Mouse (Mus musculus) lung, embryonic 15.5 days (tissue): Measurements from ENCODE around the gene Sgcd. TPM values are rescaled to one million over a fixed set of nuclear protein-coding genes. Genes with fewer than 3 reads are reported as not detected.

ENCODE experiments used
- ATAC-seq: fragments of 200-750 bp; cut with Nextera tagmentation; 2 replicates; pipeline ENCODE4 v1.8.0; 2017; ENCODE audit warnings: moderate number of reproducible peaks, borderline replicate concordance; ENCODE audit not compliant: low FRiP score, low TSS enrichment; ENCODE audit errors: extremely low read depth
- H3K27ac ChIP-seq: fragments of 300-500 bp; sonication (generic); 2 replicates; pipeline ENCODE4 v1.5.1; 2015; ENCODE audit warnings: moderate library complexity, mild to moderate bottlenecking, inconsistent platforms
- H3K27me3 ChIP-seq: fragments of 300-500 bp; sonication (generic); 2 replicates; pipeline ENCODE4 v1.6.1; 2015; ENCODE audit warnings: inconsistent platforms
- H3K36me3 ChIP-seq: fragments of 300-500 bp; sonication (generic); 2 replicates; pipeline ENCODE4 v1.6.1; 2015; ENCODE audit warnings: inconsistent platforms
- H3K4me1 ChIP-seq: fragments of 300-500 bp; sonication (generic); 2 replicates; pipeline ENCODE4 v1.6.1; 2015; ENCODE audit warnings: inconsistent platforms
- H3K4me2 ChIP-seq: fragments of 300-500 bp; sonication (generic); 2 replicates; pipeline ENCODE4 v1.6.1; 2015; ENCODE audit warnings: inconsistent platforms, mild to moderate bottlenecking, moderate library complexity
- H3K4me3 ChIP-seq: fragments of 300-500 bp; sonication (generic); 2 replicates; pipeline ENCODE4 v1.5.1; 2015; ENCODE audit warnings: mild to moderate bottlenecking, inconsistent platforms
- H3K9ac ChIP-seq: fragments of 300-500 bp; sonication (generic); 2 replicates; pipeline ENCODE4 v1.6.1; 2015; ENCODE audit warnings: inconsistent platforms
- H3K9me3 ChIP-seq: fragments of 300-500 bp; sonication (generic); 2 replicates; pipeline ENCODE4 v1.6.1; 2016; ENCODE audit warnings: inconsistent platforms
- WGBS: fragments of 180-500 bp; shearing (Covaris S2); methylation state at CpG from one replicate; pipeline ENCODE4 v1.1.7; 2015; 5-methylcytosine and 5-hydroxymethylcytosine counted together
- polyA plus RNA-seq: library from polyadenylated mRNA; unstranded; fragments of >200 nt; fragmentation: Nextera tagmentation; extraction: Ambion mirVana; gene quantifications from 2 replicates; pipeline ENCODE4 v1.2.1, GENCODE M21; 2015

Sgcd gene
- polyA plus RNA-seq, 1 experiment from 2014 or later = 2.6 TPM

- H3K4me2 ChIP-seq = no peak overlapping the region
- H3K4me3 ChIP-seq = no peak overlapping the region
- no peaks in the 10 kb centered on the region for H3K27me3 ChIP-seq
- no peaks in the 10 kb centered on the region for H3K36me3 ChIP-seq
- no peak overlapping the region for H3K27ac ChIP-seq
- H3K9me3 ChIP-seq = no peaks in the 10 kb centered on the region
- no peak overlapping the region for H3K9ac ChIP-seq
- ATAC-seq = no peak
- WGBS = 32% methylated on average over 2 of the region's 2 CpGs
- H3K4me1 ChIP-seq = no peaks in the 10 kb centered on the region
These were observed 645.3 kb downstream of the Sgcd start for GRCm38 (mm10) chr11:47343486-47343885.

GRCm38 (mm10) chr11:47333702-47334101, 655.1 kb downstream of the Sgcd start:
- Histone ChIP-seq H3K27me3 (no peaks in the 10 kb centered on the region), H3K9ac (no peak overlapping the region), H3K9me3 (no peaks in the 10 kb centered on the region), H3K27ac (no peak overlapping the region), H3K36me3 (no peaks in the 10 kb centered on the region), H3K4me3 (no peak overlapping the region), H3K4me2 (no peak overlapping the region), H3K4me1 (no peaks in the 10 kb centered on the region)
- WGBS = 84% methylated on average over 2 of the region's 2 CpGs
- no peak for ATAC-seq

- no peak overlapping the region for H3K27ac ChIP-seq
- no peak for ATAC-seq
- H3K4me1 ChIP-seq = 0 out of 2 replicates have a peak, but pooled peaks cover 9% of the 10 kb centered on the region
- no peak overlapping the region for H3K9ac ChIP-seq
- H3K36me3 ChIP-seq = no peaks in the 10 kb centered on the region
- H3K4me2 ChIP-seq = no peak overlapping the region
- H3K27me3 ChIP-seq = no peaks in the 10 kb centered on the region
- H3K4me3 ChIP-seq = no peak overlapping the region
- no peaks in the 10 kb centered on the region for H3K9me3 ChIP-seq
These were observed 683.2 kb downstream of the Sgcd start for GRCm38 (mm10) chr11:47305579-47305978.

- H3K9ac ChIP-seq = no peak overlapping the region
- H3K9me3 ChIP-seq = no peaks in the 10 kb centered on the region
- no peaks in the 10 kb centered on the region for H3K36me3 ChIP-seq
- 56% methylated on average over 12 of the region's 12 CpGs for WGBS
- H3K4me2 ChIP-seq = no peak overlapping the region
- 0 out of 2 replicates have a peak, but pooled peaks cover 9% of the 10 kb centered on the region for H3K4me1 ChIP-seq
- no peak overlapping the region for H3K4me3 ChIP-seq
- H3K27me3 ChIP-seq = no peaks in the 10 kb centered on the region
- no peak overlapping the region for H3K27ac ChIP-seq
- 0 out of 2 replicates have a peak, but pooled peaks have one; percentile 46 for ATAC-seq
These were observed 683.9 kb downstream of the Sgcd start for GRCm38 (mm10) chr11:47304702-47305450.

- H3K27ac ChIP-seq = no peak overlapping the region
- no peak overlapping the region for H3K9ac ChIP-seq
- no peak overlapping the region for H3K4me3 ChIP-seq
- no peak overlapping the region for H3K4me2 ChIP-seq
- H3K9me3 ChIP-seq = no peaks in the 10 kb centered on the region
- 0 out of 2 replicates have a peak, but pooled peaks cover 7% of the 10 kb centered on the region for H3K4me1 ChIP-seq
- no peaks in the 10 kb centered on the region for H3K36me3 ChIP-seq
- 83% methylated on average over 1 of the region's 1 CpGs for WGBS
- no peaks in the 10 kb centered on the region for H3K27me3 ChIP-seq
- ATAC-seq = no peak
These were observed 689.0 kb downstream of the Sgcd start for GRCm38 (mm10) chr11:47299777-47300176.

- Histone ChIP-seq H3K36me3 (no peaks in the 10 kb centered on the region), H3K4me3 (no peak overlapping the region), H3K27ac (no peak overlapping the region), H3K27me3 (no peaks in the 10 kb centered on the region), H3K4me1 (no peaks in the 10 kb centered on the region), H3K9me3 (no peaks in the 10 kb centered on the region), H3K4me2 (no peak overlapping the region), H3K9ac (no peak overlapping the region)
- WGBS = 59% methylated on average over 1 of the region's 1 CpGs
- peak; percentile 69; the same call in 1 of the 2 replicates for ATAC-seq
These were observed 690.9 kb downstream of the Sgcd start for GRCm38 (mm10) chr11:47297805-47298340.

- no peak for ATAC-seq
- 64% methylated on average over 1 of the region's 1 CpGs for WGBS
- Histone ChIP-seq H3K4me1 (no peaks in the 10 kb centered on the region), H3K27ac (no peak overlapping the region), H3K4me3 (no peak overlapping the region), H3K36me3 (no peaks in the 10 kb centered on the region), H3K9ac (no peak overlapping the region), H3K9me3 (no peaks in the 10 kb centered on the region), H3K4me2 (no peak overlapping the region), H3K27me3 (no peaks in the 10 kb centered on the region)
These were observed 694.0 kb downstream of the Sgcd start for GRCm38 (mm10) chr11:47294741-47295140.

- no peaks in the 10 kb centered on the region for H3K27me3 ChIP-seq
- no peaks in the 10 kb centered on the region for H3K36me3 ChIP-seq
- no peak overlapping the region for H3K4me2 ChIP-seq
- no peak overlapping the region for H3K27ac ChIP-seq
- H3K9me3 ChIP-seq = no peaks in the 10 kb centered on the region
- H3K4me3 ChIP-seq = no peak overlapping the region
- no peak for ATAC-seq
- 61% methylated on average over 4 of the region's 4 CpGs for WGBS
- no peaks in the 10 kb centered on the region for H3K4me1 ChIP-seq
- no peak overlapping the region for H3K9ac ChIP-seq
These were observed 712.2 kb downstream of the Sgcd start for GRCm38 (mm10) chr11:47276586-47276985.

GRCm38 (mm10) chr11:47268556-47268955, 720.2 kb downstream of the Sgcd start:
- Histone ChIP-seq H3K9ac (no peak overlapping the region), H3K27ac (no peak overlapping the region), H3K4me1 (no peaks in the 10 kb centered on the region), H3K36me3 (no peaks in the 10 kb centered on the region), H3K4me2 (no peak overlapping the region), H3K9me3 (no peaks in the 10 kb centered on the region), H3K4me3 (no peak overlapping the region), H3K27me3 (no peaks in the 10 kb centered on the region)
- no peak for ATAC-seq
- WGBS = 86% methylated on average over 4 of the region's 4 CpGs

- no peaks in the 10 kb centered on the region for H3K27me3 ChIP-seq
- no peak overlapping the region for H3K4me3 ChIP-seq
- no peak overlapping the region for H3K4me2 ChIP-seq
- 73% methylated on average over 9 of the region's 9 CpGs for WGBS
- ATAC-seq = no peak
- H3K4me1 ChIP-seq = no peaks in the 10 kb centered on the region
- H3K36me3 ChIP-seq = no peaks in the 10 kb centered on the region
- H3K9me3 ChIP-seq = no peaks in the 10 kb centered on the region
- H3K9ac ChIP-seq = no peak overlapping the region
- no peak overlapping the region for H3K27ac ChIP-seq
These were observed 724.3 kb downstream of the Sgcd start for GRCm38 (mm10) chr11:47264267-47264984.

GRCm38 (mm10) chr11:47250301-47250700, 738.5 kb downstream of the Sgcd start:
- H3K27ac ChIP-seq = no peak overlapping the region
- no peak for ATAC-seq
- no peaks in the 10 kb centered on the region for H3K36me3 ChIP-seq
- no peak overlapping the region for H3K9ac ChIP-seq
- no peak overlapping the region for H3K4me2 ChIP-seq
- no peaks in the 10 kb centered on the region for H3K4me1 ChIP-seq
- H3K27me3 ChIP-seq = no peaks in the 10 kb centered on the region
- H3K4me3 ChIP-seq = no peak overlapping the region
- WGBS = 65% methylated on average over 7 of the region's 7 CpGs
- no peaks in the 10 kb centered on the region for H3K9me3 ChIP-seq

GRCm38 (mm10) chr11:47248345-47248893, 740.4 kb downstream of the Sgcd start:
- no peaks in the 10 kb centered on the region for H3K27me3 ChIP-seq
- no peak overlapping the region for H3K4me3 ChIP-seq
- no peak overlapping the region for H3K4me2 ChIP-seq
- no peak overlapping the region for H3K9ac ChIP-seq
- ATAC-seq = no peak
- no peaks in the 10 kb centered on the region for H3K4me1 ChIP-seq
- no peaks in the 10 kb centered on the region for H3K9me3 ChIP-seq
- no peak overlapping the region for H3K27ac ChIP-seq
- no peaks in the 10 kb centered on the region for H3K36me3 ChIP-seq
- WGBS = 74% methylated on average over 4 of the region's 4 CpGs
